Mouse (Mus musculus): ENCODE results near the gene Lyzl4. TPM values are rescaled to one million over a fixed set of nuclear protein-coding genes. Genes with fewer than 3 reads are reported as not detected.

The Lyzl4 gene
- total and polyA plus RNA-seq, 2 experiments from 2014 or later: not detected

DNA sequence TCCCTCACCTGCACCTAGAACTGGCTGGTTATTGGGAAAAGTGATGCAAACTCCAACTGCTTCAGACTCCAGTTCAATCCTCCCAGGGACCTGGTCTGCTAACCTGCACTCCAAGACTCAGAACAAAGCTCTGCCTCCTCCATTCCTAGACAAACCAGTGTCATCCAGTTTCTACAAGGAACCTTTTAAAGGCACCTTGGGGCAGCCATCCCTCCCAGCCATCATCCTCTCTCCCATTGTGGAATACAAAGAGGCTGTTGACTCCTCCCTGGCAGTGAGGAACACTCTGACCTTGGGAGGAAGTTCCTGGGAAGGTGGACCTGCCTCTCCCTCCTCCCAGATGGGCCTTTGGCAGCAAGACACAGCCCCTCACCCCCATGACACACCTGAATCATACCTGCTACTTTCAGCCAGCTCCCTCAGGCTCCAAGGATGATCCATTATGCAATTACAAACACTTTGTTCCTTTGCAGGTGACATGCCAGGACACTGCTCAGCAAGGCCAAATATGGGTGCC lies 27.6 kb downstream of the Lyzl4 start:
- TF ChIP-seq CTCF (IDR thresholded peaks at IDR 0.05; ENCODE audit: low read depth): no peak
- TF ChIP-seq EP300 (IDR thresholded peaks at IDR 0.05; ENCODE audit: low read depth): no peak
- no peak for DNase-seq (ENCODE audit: low spot score)
- Histone ChIP-seq H3K9ac (replicated peaks; ENCODE audit: low read depth, low read length) (no peak overlapping the region), H3K4me3 (ENCODE audit: low read depth, low read length) (no peak overlapping the region), H3K4me2 (ENCODE audit: low read depth, low read length) (no peak overlapping the region), H3K9me3 (replicated peaks; ENCODE audit: control insufficient read depth, low read length) (no peaks in the 10 kb centered on the region), H3K36me3 (replicated peaks; ENCODE audit: control insufficient read depth, insufficient read depth, low read length) (no peaks in the 10 kb centered on the region), H3K27ac (ENCODE audit: low read depth) (no peak overlapping the region), H3K4me1 (ENCODE audit: control insufficient read depth, insufficient read depth) (no peaks in the 10 kb centered on the region), H3K27me3 (ENCODE audit: control insufficient read depth, insufficient read depth, low read length) (no peaks in the 10 kb centered on the region)
- ATAC-seq (ENCODE audit: insufficient read depth, low read depth): no peak

DNA sequence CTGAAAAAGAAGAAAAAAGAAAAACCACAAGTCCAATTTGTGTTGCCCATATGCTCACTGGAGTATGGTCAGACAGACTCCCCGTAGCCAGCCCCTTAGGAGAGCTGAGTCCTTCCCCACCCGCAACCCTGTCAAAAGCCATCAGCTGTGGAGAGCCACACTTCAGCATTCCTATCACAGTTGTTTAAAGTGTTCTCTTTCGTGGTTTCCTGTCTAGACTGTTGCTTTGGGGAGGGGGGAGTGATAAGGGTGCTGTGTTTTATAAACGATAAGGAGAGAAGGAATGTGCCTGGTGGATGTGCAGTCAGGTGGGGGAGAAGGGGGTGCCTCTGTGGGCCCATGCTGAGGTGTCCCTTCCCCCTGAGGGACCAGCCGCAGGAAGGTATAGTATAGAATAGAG lies 28.7 kb downstream of the Lyzl4 start:
- H3K27me3 ChIP-seq (ENCODE audit: control insufficient read depth, insufficient read depth, low read length): no peaks in the 10 kb centered on the region
- DNase-seq (ENCODE audit: low spot score) (no peak), ATAC-seq (ENCODE audit: insufficient read depth, low read depth) (0 out of 2 replicates have a peak, but pooled peaks have one; percentile 24)
- no peaks in the 10 kb centered on the region for H3K9me3 ChIP-seq (replicated peaks; ENCODE audit: control insufficient read depth, low read length)
- H3K4me3 ChIP-seq (ENCODE audit: low read depth, low read length): no peak overlapping the region
- no peaks in the 10 kb centered on the region for H3K4me1 ChIP-seq (ENCODE audit: control insufficient read depth, insufficient read depth)
- no peak overlapping the region for H3K4me2 ChIP-seq (ENCODE audit: low read depth, low read length)
- H3K27ac ChIP-seq (ENCODE audit: low read depth): no peak overlapping the region
- H3K36me3 ChIP-seq (replicated peaks; ENCODE audit: control insufficient read depth, insufficient read depth, low read length): no peaks in the 10 kb centered on the region
- no peak for TF ChIP-seq EP300 (IDR thresholded peaks at IDR 0.05; ENCODE audit: low read depth)
- 11% methylated on average over 5 of the region's 5 CpGs for WGBS
- no peak overlapping the region for H3K9ac ChIP-seq (replicated peaks; ENCODE audit: low read depth, low read length)

DNA sequence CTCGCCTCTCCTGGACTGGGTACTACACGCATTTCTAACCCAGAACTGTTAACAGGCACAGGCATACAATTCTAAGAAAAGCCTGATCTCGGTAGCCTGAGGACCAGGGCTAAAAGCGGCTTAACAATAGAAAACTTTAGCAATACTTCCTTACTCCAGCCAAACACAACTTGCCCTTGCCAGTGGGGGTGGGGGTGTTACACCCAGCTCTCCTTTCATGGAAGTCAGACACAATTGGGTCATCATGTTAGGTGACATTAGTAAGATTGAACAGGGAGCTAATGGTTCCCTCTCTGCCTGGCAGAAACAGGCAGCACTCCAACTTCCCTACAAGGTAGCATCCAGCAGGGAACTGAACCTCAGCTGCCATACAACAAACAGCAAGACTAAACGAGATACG lies 32.5 kb downstream of the Lyzl4 start:
- no peak overlapping the region for H3K27ac ChIP-seq (ENCODE audit: low read depth)
- H3K4me2 ChIP-seq (ENCODE audit: low read depth, low read length): no peak overlapping the region
- ATAC-seq (ENCODE audit: insufficient read depth, low read depth) (no peak), DNase-seq (ENCODE audit: low spot score) (no peak)
- no peaks in the 10 kb centered on the region for H3K9me3 ChIP-seq (replicated peaks; ENCODE audit: control insufficient read depth, low read length)
- H3K27me3 ChIP-seq (ENCODE audit: control insufficient read depth, insufficient read depth, low read length): 0 out of 2 replicates have a peak, but pooled peaks cover 3% of the 10 kb centered on the region
- H3K36me3 ChIP-seq (replicated peaks; ENCODE audit: control insufficient read depth, insufficient read depth, low read length): no peaks in the 10 kb centered on the region
- TF ChIP-seq CTCF (IDR thresholded peaks at IDR 0.05; ENCODE audit: low read depth) (no peak), EP300 (IDR thresholded peaks at IDR 0.05; ENCODE audit: low read depth) (no peak)
- no peaks in the 10 kb centered on the region for H3K4me1 ChIP-seq (ENCODE audit: control insufficient read depth, insufficient read depth)
- 40% methylated on average over 6 of the region's 6 CpGs for WGBS
- H3K9ac ChIP-seq (replicated peaks; ENCODE audit: low read depth, low read length): no peak overlapping the region
- no peak overlapping the region for H3K4me3 ChIP-seq (ENCODE audit: low read depth, low read length)

GRCm38 (mm10) chr9:121606498-121607096 lies 35.3 kb downstream of the Lyzl4 start:
- Histone ChIP-seq H3K4me1 (ENCODE audit: control insufficient read depth, insufficient read depth) (no peaks in the 10 kb centered on the region), H3K9ac (replicated peaks; ENCODE audit: low read depth, low read length) (no peak overlapping the region), H3K27me3 (ENCODE audit: control insufficient read depth, insufficient read depth, low read length) (0 out of 2 replicates have a peak, but pooled peaks cover 3% of the 10 kb centered on the region), H3K36me3 (replicated peaks; ENCODE audit: control insufficient read depth, insufficient read depth, low read length) (no peaks in the 10 kb centered on the region), H3K4me3 (ENCODE audit: low read depth, low read length) (no peak overlapping the region), H3K4me2 (ENCODE audit: low read depth, low read length) (no peak overlapping the region), H3K27ac (ENCODE audit: low read depth) (no peak overlapping the region), H3K9me3 (replicated peaks; ENCODE audit: control insufficient read depth, low read length) (no peaks in the 10 kb centered on the region)
- DNase-seq (ENCODE audit: low spot score) (no peak), ATAC-seq (ENCODE audit: insufficient read depth, low read depth) (no peak)
- WGBS: 42% methylated on average over 1 of the region's 1 CpGs
- TF ChIP-seq CTCF (IDR thresholded peaks at IDR 0.05; ENCODE audit: low read depth) (no peak), EP300 (IDR thresholded peaks at IDR 0.05; ENCODE audit: low read depth) (no peak)

GRCm38 (mm10) chr9:121605414-121606278 lies 36.2 kb downstream of the Lyzl4 start:
- Histone ChIP-seq H3K4me2 (ENCODE audit: low read depth, low read length) (no peak overlapping the region), H3K9me3 (replicated peaks; ENCODE audit: control insufficient read depth, low read length) (no peaks in the 10 kb centered on the region), H3K9ac (replicated peaks; ENCODE audit: low read depth, low read length) (no peak overlapping the region), H3K27ac (ENCODE audit: low read depth) (no peak overlapping the region), H3K4me1 (ENCODE audit: control insufficient read depth, insufficient read depth) (no peaks in the 10 kb centered on the region), H3K27me3 (ENCODE audit: control insufficient read depth, insufficient read depth, low read length) (0 out of 2 replicates have a peak, but pooled peaks cover 3% of the 10 kb centered on the region), H3K4me3 (ENCODE audit: low read depth, low read length) (no peak overlapping the region), H3K36me3 (replicated peaks; ENCODE audit: control insufficient read depth, insufficient read depth, low read length) (no peaks in the 10 kb centered on the region)
- 47% methylated on average over 12 of the region's 12 CpGs for WGBS
- peak; percentile 67; the same call in 1 of the 2 replicates for ATAC-seq (ENCODE audit: insufficient read depth, low read depth)
- DNase-seq (ENCODE audit: low spot score): peak; percentile 80
- TF ChIP-seq CTCF (IDR thresholded peaks at IDR 0.05; ENCODE audit: low read depth) (peak; percentile 93), EP300 (IDR thresholded peaks at IDR 0.05; ENCODE audit: low read depth) (no peak)

Measured in heart, postnatal 0 days (tissue).